Mouse (Mus musculus): Measurements from ENCODE around the gene Gm10643. TPM values are rescaled to one million over a fixed set of nuclear protein-coding genes. Genes with fewer than 3 reads are reported as not detected.

The Gm10643 gene
- polyA plus RNA-seq, 1 experiment: 0.49 TPM

DNA sequence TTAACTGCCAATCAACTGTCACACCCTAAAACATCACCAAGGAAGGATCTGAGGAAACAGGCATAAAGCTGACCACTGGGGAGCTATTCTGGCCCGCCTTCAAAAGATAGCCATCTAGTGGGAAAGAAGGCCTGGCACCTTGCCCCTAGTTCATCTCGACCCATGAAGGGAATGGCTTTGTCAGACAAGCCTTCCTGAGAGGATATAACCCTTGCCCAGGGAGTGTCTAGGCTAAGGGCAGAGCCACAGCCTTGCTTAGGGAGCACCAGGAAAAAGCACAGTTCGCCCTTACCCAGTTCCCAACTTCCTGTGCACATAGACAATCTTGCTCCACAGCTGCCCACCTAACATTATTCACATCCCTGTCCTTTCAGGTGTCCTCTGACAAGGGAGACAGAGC lies 38.7 kb upstream of the Gm10643 start:
- peaks cover 41% of the 10 kb centered on the region for H3K79me2 ChIP-seq (ENCODE audit: control insufficient read depth, insufficient read depth)
- TF ChIP-seq FOSL1 (IDR thresholded peaks at IDR 0.05; ENCODE audit: insufficient read depth, low read length, poor library complexity, severe bottlenecking) (no peak), CEBPB (IDR thresholded peaks at IDR 0.05; ENCODE audit: low read depth) (no peak), CTCF (IDR thresholded peaks at IDR 0.05; ENCODE audit: control insufficient read depth, insufficient read depth, insufficient read length) (no peak), MYOG (IDR thresholded peaks at IDR 0.05; ENCODE audit: control insufficient read depth, extremely low read depth, insufficient read length) (no peak), MAX (IDR thresholded peaks at IDR 0.05) (no peak), MYOD1 (IDR thresholded peaks at IDR 0.05; ENCODE audit: control insufficient read depth, insufficient read length, low read depth) (no peak), USF1 (IDR thresholded peaks at IDR 0.05; ENCODE audit: low read depth) (no peak)
- H3K4me3 ChIP-seq (ENCODE audit: insufficient read depth, poor library complexity, severe bottlenecking): peak overlapping the region; percentile 49

GRCm38 (mm10) chr8:84101476-84102270 lies 36.7 kb upstream of the Gm10643 start:
- H3K36me3 ChIP-seq (ENCODE audit: control insufficient read depth, insufficient read depth): peaks cover 33% of the 10 kb centered on the region
- no peak overlapping the region for H3ac ChIP-seq (ENCODE audit: control insufficient read depth, insufficient read length, low read depth)

More for the DNA sequence above, 38.7 kb upstream of the Gm10643 start:
- H3K27me3 ChIP-seq (ENCODE audit: control insufficient read depth, insufficient read depth, insufficient read length): no peaks in the 10 kb centered on the region
- H3ac ChIP-seq (ENCODE audit: control insufficient read depth, insufficient read length, low read depth): peak overlapping the region; percentile 78
- H3K36me3 ChIP-seq (ENCODE audit: control insufficient read depth, insufficient read depth): peaks cover 20% of the 10 kb centered on the region
- peaks cover 17% of the 10 kb centered on the region for H3K79me3 ChIP-seq (ENCODE audit: low read depth)

GRCm38 (mm10) chr8:84098376-84098775 lies 33.4 kb upstream of the Gm10643 start:
- H3ac ChIP-seq (ENCODE audit: control insufficient read depth, insufficient read length, low read depth): no peak overlapping the region
- peaks cover 9% of the 10 kb centered on the region for H3K79me3 ChIP-seq (ENCODE audit: low read depth)
- TF ChIP-seq CTCF (IDR thresholded peaks at IDR 0.05; ENCODE audit: control insufficient read depth, insufficient read depth, insufficient read length): no peak
- H3K27me3 ChIP-seq (ENCODE audit: control insufficient read depth, insufficient read depth, insufficient read length): no peaks in the 10 kb centered on the region
- no peak overlapping the region for H3K4me3 ChIP-seq (ENCODE audit: insufficient read depth, poor library complexity, severe bottlenecking)
- H3K79me2 ChIP-seq (ENCODE audit: control insufficient read depth, insufficient read depth): peaks cover 32% of the 10 kb centered on the region
- peaks cover 46% of the 10 kb centered on the region for H3K36me3 ChIP-seq (ENCODE audit: control insufficient read depth, insufficient read depth)

More at GRCm38 (mm10) chr8:84101476-84102270, 36.7 kb upstream of the Gm10643 start:
- H3K79me2 ChIP-seq (ENCODE audit: control insufficient read depth, insufficient read depth): peaks cover 41% of the 10 kb centered on the region
- TF ChIP-seq USF1 (IDR thresholded peaks at IDR 0.05; ENCODE audit: low read depth): no peak
- no peaks in the 10 kb centered on the region for H3K27me3 ChIP-seq (ENCODE audit: control insufficient read depth, insufficient read depth, insufficient read length)
- H3K4me3 ChIP-seq (ENCODE audit: insufficient read depth, poor library complexity, severe bottlenecking): no peak overlapping the region
- peaks cover 17% of the 10 kb centered on the region for H3K79me3 ChIP-seq (ENCODE audit: low read depth)

DNA sequence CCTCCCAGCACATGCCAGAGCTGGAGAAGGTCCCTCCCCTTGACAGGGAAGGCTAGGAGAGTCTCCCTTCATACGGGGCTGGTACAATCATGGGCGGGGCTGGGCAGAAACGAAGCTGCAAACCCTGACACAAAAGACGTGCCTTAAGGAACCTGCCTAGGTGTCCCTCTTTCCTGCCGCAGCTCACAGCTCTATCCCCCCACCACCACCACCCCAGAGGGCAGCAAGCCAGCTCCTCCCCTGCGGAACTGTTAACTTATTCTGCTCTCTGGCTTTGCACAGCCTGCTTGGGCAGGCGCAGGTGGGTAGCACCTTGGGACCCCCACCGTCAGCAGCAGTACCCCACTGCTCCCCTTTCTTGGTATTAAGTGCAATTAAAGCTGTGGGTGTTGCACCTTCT lies 31.1 kb upstream of the Gm10643 start:
- no peak overlapping the region for H3ac ChIP-seq (ENCODE audit: control insufficient read depth, insufficient read length, low read depth)
- H3K27me3 ChIP-seq (ENCODE audit: control insufficient read depth, insufficient read depth, insufficient read length): no peaks in the 10 kb centered on the region
- peaks cover 50% of the 10 kb centered on the region for H3K36me3 ChIP-seq (ENCODE audit: control insufficient read depth, insufficient read depth)
- no peak overlapping the region for H3K4me3 ChIP-seq (ENCODE audit: insufficient read depth, poor library complexity, severe bottlenecking)
- H3K79me3 ChIP-seq (ENCODE audit: low read depth): peaks cover 4% of the 10 kb centered on the region
- H3K79me2 ChIP-seq (ENCODE audit: control insufficient read depth, insufficient read depth): peaks cover 10% of the 10 kb centered on the region
- TF ChIP-seq MYOD1 (IDR thresholded peaks at IDR 0.05; ENCODE audit: control insufficient read depth, insufficient read length, low read depth) (no peak), MYOG (IDR thresholded peaks at IDR 0.05; ENCODE audit: control insufficient read depth, extremely low read depth, insufficient read length) (no peak), CTCF (IDR thresholded peaks at IDR 0.05; ENCODE audit: control insufficient read depth, insufficient read depth, insufficient read length) (no peak), MAX (IDR thresholded peaks at IDR 0.05) (no peak), USF1 (IDR thresholded peaks at IDR 0.05; ENCODE audit: low read depth) (no peak), CEBPB (IDR thresholded peaks at IDR 0.05; ENCODE audit: low read depth) (no peak), FOSL1 (IDR thresholded peaks at IDR 0.05; ENCODE audit: insufficient read depth, low read length, poor library complexity, severe bottlenecking) (no peak)

GRCm38 (mm10) chr8:84090585-84090984 lies 25.6 kb upstream of the Gm10643 start:
- no peaks in the 10 kb centered on the region for H3K79me3 ChIP-seq (ENCODE audit: low read depth)
- H3ac ChIP-seq (ENCODE audit: control insufficient read depth, insufficient read length, low read depth): no peak overlapping the region
- peaks cover 38% of the 10 kb centered on the region for H3K36me3 ChIP-seq (ENCODE audit: control insufficient read depth, insufficient read depth)
- no peaks in the 10 kb centered on the region for H3K79me2 ChIP-seq (ENCODE audit: control insufficient read depth, insufficient read depth)
- no peak for TF ChIP-seq MYOG (IDR thresholded peaks at IDR 0.05; ENCODE audit: control insufficient read depth, extremely low read depth, insufficient read length)
- TF ChIP-seq FOSL1 (IDR thresholded peaks at IDR 0.05; ENCODE audit: insufficient read depth, low read length, poor library complexity, severe bottlenecking): no peak
- TF ChIP-seq MYOD1 (IDR thresholded peaks at IDR 0.05; ENCODE audit: control insufficient read depth, insufficient read length, low read depth): no peak
- no peak for TF ChIP-seq USF1 (IDR thresholded peaks at IDR 0.05; ENCODE audit: low read depth)
- TF ChIP-seq MAX (IDR thresholded peaks at IDR 0.05): no peak
- TF ChIP-seq CTCF (IDR thresholded peaks at IDR 0.05; ENCODE audit: control insufficient read depth, insufficient read depth, insufficient read length): no peak
- TF ChIP-seq CEBPB (IDR thresholded peaks at IDR 0.05; ENCODE audit: low read depth): no peak
- H3K4me3 ChIP-seq (ENCODE audit: insufficient read depth, poor library complexity, severe bottlenecking): no peak overlapping the region
- no peaks in the 10 kb centered on the region for H3K27me3 ChIP-seq (ENCODE audit: control insufficient read depth, insufficient read depth, insufficient read length)

DNA sequence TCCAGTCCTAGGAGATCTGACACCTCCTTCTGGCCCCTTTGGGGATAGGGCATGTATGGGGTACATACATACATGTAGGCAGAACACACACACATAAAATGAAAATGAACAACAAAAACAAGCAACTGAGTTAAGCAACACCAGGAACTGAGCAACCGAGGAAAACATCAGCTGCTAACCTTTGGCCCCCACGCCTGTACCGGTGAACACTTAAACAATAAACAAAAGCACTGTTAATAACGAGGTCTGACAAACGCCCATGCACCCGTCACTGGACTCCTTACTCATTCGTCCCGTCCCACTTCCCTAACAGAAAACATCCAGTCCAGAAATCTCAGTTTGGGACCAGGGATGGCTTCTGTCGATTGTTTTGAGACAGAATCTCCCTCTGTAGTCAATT lies 24.3 kb upstream of the Gm10643 start:
- H3K79me3 ChIP-seq (ENCODE audit: low read depth): no peaks in the 10 kb centered on the region
- H3K36me3 ChIP-seq (ENCODE audit: control insufficient read depth, insufficient read depth): peaks cover 38% of the 10 kb centered on the region
- H3K4me3 ChIP-seq (ENCODE audit: insufficient read depth, poor library complexity, severe bottlenecking): no peak overlapping the region
- H3K27me3 ChIP-seq (ENCODE audit: control insufficient read depth, insufficient read depth, insufficient read length): no peaks in the 10 kb centered on the region
- no peak overlapping the region for H3ac ChIP-seq (ENCODE audit: control insufficient read depth, insufficient read length, low read depth)
- TF ChIP-seq MAX (IDR thresholded peaks at IDR 0.05): no peak
- H3K79me2 ChIP-seq (ENCODE audit: control insufficient read depth, insufficient read depth): no peaks in the 10 kb centered on the region

Data from C2C12 (cell line).